Mouse (Mus musculus): ENCODE data around the gene Tnfrsf4. TPM values are rescaled to one million over a fixed set of nuclear protein-coding genes. Genes with fewer than 3 reads are reported as not detected.

The Tnfrsf4 gene
- polyA plus RNA-seq, 1 experiment, result 0.64 TPM

DNA sequence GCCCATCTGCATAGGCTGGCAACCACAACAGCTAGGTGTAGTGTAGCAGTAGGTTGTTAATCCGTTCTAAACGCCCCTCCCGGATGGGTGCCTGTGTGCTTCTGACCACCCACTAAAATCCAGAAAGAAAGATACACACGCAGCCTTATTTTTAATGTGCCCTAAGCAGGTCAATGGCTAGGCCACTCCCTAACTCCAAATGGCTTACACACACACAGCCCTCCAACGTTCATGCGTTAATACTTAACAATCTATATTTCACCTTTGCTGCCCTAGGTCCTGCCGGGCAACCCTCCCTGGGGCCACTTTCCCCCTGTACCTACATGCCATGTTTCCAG, 17.6 kb downstream of the Tnfrsf4 start:
- H3K4me3 ChIP-seq, result peak overlapping the region; percentile 58
- peak overlapping the region; percentile 75 for H3K4me2 ChIP-seq (ENCODE audit: low read depth)
- TF ChIP-seq POLR2A (IDR thresholded peaks at IDR 0.05; ENCODE audit: insufficient read length, low read depth) (peak; percentile 53), MYOD1 (IDR thresholded peaks at IDR 0.05; ENCODE audit: control insufficient read depth in 1 of 3, insufficient read length in 2 of 3, low read depth in 2 of 3) (no peak)
- no peaks in the 10 kb centered on the region for H3K79me2 ChIP-seq (ENCODE audit: control insufficient read depth, insufficient read depth)
- peaks cover 19% of the 10 kb centered on the region for H3K27me3 ChIP-seq (ENCODE audit: control insufficient read depth, insufficient read depth, insufficient read length)
- no peaks in the 10 kb centered on the region for H3K36me3 ChIP-seq (ENCODE audit: control insufficient read depth, insufficient read depth)
- peak overlapping the region; percentile 19 for H3ac ChIP-seq (ENCODE audit: control insufficient read depth, insufficient read length)

DNA sequence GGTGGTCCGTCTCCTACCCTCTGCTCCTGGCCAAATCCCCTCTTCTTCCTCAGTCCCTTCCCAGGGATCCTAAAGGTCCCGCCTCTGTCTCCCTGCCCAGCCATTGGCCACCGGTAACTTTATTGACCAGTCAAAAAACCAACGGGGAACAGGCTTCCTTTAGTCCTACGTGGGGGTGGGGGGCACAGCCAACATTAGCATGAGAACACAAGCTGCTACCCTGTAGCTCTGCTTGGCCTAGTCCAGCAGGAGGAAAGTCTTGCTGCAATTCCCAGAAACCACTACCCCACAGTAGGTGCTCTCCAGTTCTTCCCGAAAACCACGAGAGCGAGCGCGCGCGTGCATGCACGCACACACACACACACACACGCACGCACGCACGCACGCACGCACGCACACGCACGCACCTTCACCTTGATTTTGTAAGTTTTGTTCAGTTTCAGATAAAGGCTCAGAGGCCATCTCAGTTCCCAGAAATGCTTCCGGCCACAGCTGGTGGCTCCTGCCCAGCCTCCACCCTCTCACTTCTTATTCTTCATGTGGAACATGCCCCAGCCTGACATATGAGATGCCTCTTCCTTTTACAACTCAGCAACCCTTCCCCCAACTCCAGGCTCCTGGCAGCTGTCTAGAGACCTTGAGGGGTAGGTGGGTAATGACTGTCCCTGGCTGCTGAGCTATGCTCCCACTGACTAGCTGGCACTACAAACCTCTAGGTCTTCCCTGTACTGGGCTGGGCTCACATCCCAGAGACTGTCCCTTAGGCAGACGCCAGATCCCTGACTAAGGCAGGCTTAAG, 18.1 kb downstream of the Tnfrsf4 start:
- H3K4me2 ChIP-seq (ENCODE audit: low read depth), result peak overlapping the region; percentile 75
- H3K36me3 ChIP-seq (ENCODE audit: control insufficient read depth, insufficient read depth), result no peaks in the 10 kb centered on the region
- peak overlapping the region; percentile 19 for H3ac ChIP-seq (ENCODE audit: control insufficient read depth, insufficient read length)
- peak overlapping the region; percentile 58 for H3K4me3 ChIP-seq
- H3K79me2 ChIP-seq (ENCODE audit: control insufficient read depth, insufficient read depth), result no peaks in the 10 kb centered on the region
- H3K27me3 ChIP-seq (ENCODE audit: control insufficient read depth, insufficient read depth, insufficient read length), result peaks cover 21% of the 10 kb centered on the region
- TF ChIP-seq TCF12 (IDR thresholded peaks at IDR 0.05; ENCODE audit: insufficient read depth, poor library complexity, severe bottlenecking) (no peak), REST (IDR thresholded peaks at IDR 0.05; ENCODE audit: insufficient read depth, insufficient read length) (no peak), POLR2AphosphoS2 (IDR thresholded peaks at IDR 0.05; ENCODE audit: insufficient read length, low read depth) (no peak), MAX (IDR thresholded peaks at IDR 0.05; ENCODE audit: low read depth) (no peak), POLR2A (IDR thresholded peaks at IDR 0.05; ENCODE audit: insufficient read length, low read depth) (peak; percentile 35), USF1 (IDR thresholded peaks at IDR 0.05; ENCODE audit: low read depth) (no peak), SRF (IDR thresholded peaks at IDR 0.05; ENCODE audit: control insufficient read depth, insufficient read length, low read depth) (no peak), E2F4 (IDR thresholded peaks at IDR 0.05; ENCODE audit: insufficient read depth) (no peak), TCF3 (IDR thresholded peaks at IDR 0.05; ENCODE audit: insufficient read length, low read depth) (no peak), MYOG (IDR thresholded peaks at IDR 0.05; ENCODE audit: control insufficient read depth in 1 of 3, insufficient read depth in 1 of 3, insufficient read length in 2 of 3, low read depth in 2 of 3) (peak in 2 of 3 experiments; percentile 51 to 63), CEBPB (IDR thresholded peaks at IDR 0.05; ENCODE audit: insufficient read depth, poor library complexity, severe bottlenecking) (no peak), MYOD1 (IDR thresholded peaks at IDR 0.05; ENCODE audit: control insufficient read depth in 1 of 3, insufficient read length in 2 of 3, low read depth in 2 of 3) (peak in 2 of 3 experiments; percentile 37 to 66)

GRCm38 (mm10) chr4:156032856-156033255, 19.2 kb downstream of the Tnfrsf4 start:
- H3K4me2 ChIP-seq (ENCODE audit: low read depth), result peak overlapping the region; percentile 75
- H3K79me2 ChIP-seq (ENCODE audit: control insufficient read depth, insufficient read depth), result no peaks in the 10 kb centered on the region
- peak in 1 of 3 experiments; percentile 7 for TF ChIP-seq MYOD1 (IDR thresholded peaks at IDR 0.05; ENCODE audit: control insufficient read depth in 1 of 3, insufficient read length in 2 of 3, low read depth in 2 of 3)
- TF ChIP-seq MAX (IDR thresholded peaks at IDR 0.05; ENCODE audit: low read depth), result no peak
- no peak for TF ChIP-seq CEBPB (IDR thresholded peaks at IDR 0.05; ENCODE audit: insufficient read depth, poor library complexity, severe bottlenecking)
- no peak for TF ChIP-seq POLR2AphosphoS2 (IDR thresholded peaks at IDR 0.05; ENCODE audit: insufficient read length, low read depth)
- no peak for TF ChIP-seq MYOG (IDR thresholded peaks at IDR 0.05; ENCODE audit: control insufficient read depth in 1 of 3, insufficient read depth in 1 of 3, insufficient read length in 2 of 3, low read depth in 2 of 3)
- TF ChIP-seq REST (IDR thresholded peaks at IDR 0.05; ENCODE audit: insufficient read depth, insufficient read length), result no peak
- peaks cover 21% of the 10 kb centered on the region for H3K27me3 ChIP-seq (ENCODE audit: control insufficient read depth, insufficient read depth, insufficient read length)
- H3K36me3 ChIP-seq (ENCODE audit: control insufficient read depth, insufficient read depth), result no peaks in the 10 kb centered on the region
- H3ac ChIP-seq (ENCODE audit: control insufficient read depth, insufficient read length), result no peak overlapping the region
- H3K4me3 ChIP-seq, result no peak overlapping the region

GRCm38 (mm10) chr4:156033476-156034119, 20.0 kb downstream of the Tnfrsf4 start:
- TF ChIP-seq MYOG (IDR thresholded peaks at IDR 0.05; ENCODE audit: control insufficient read depth in 1 of 3, insufficient read depth in 1 of 3, insufficient read length in 2 of 3, low read depth in 2 of 3), result no peak
- no peak for TF ChIP-seq USF1 (IDR thresholded peaks at IDR 0.05; ENCODE audit: low read depth)
- no peak for TF ChIP-seq TCF12 (IDR thresholded peaks at IDR 0.05; ENCODE audit: insufficient read depth, poor library complexity, severe bottlenecking)
- no peak for TF ChIP-seq TCF3 (IDR thresholded peaks at IDR 0.05; ENCODE audit: insufficient read length, low read depth)
- TF ChIP-seq E2F4 (IDR thresholded peaks at IDR 0.05; ENCODE audit: insufficient read depth), result no peak
- TF ChIP-seq CEBPB (IDR thresholded peaks at IDR 0.05; ENCODE audit: insufficient read depth, poor library complexity, severe bottlenecking), result no peak
- TF ChIP-seq POLR2A (IDR thresholded peaks at IDR 0.05; ENCODE audit: insufficient read length, low read depth), result no peak
- Histone ChIP-seq H3K36me3 (ENCODE audit: control insufficient read depth, insufficient read depth) (no peaks in the 10 kb centered on the region), H3K4me3 (no peak overlapping the region), H3ac (ENCODE audit: control insufficient read depth, insufficient read length) (no peak overlapping the region), H3K79me2 (ENCODE audit: control insufficient read depth, insufficient read depth) (no peaks in the 10 kb centered on the region), H3K27me3 (ENCODE audit: control insufficient read depth, insufficient read depth, insufficient read length) (peaks cover 21% of the 10 kb centered on the region), H3K4me2 (ENCODE audit: low read depth) (peak overlapping the region; percentile 0)

DNA sequence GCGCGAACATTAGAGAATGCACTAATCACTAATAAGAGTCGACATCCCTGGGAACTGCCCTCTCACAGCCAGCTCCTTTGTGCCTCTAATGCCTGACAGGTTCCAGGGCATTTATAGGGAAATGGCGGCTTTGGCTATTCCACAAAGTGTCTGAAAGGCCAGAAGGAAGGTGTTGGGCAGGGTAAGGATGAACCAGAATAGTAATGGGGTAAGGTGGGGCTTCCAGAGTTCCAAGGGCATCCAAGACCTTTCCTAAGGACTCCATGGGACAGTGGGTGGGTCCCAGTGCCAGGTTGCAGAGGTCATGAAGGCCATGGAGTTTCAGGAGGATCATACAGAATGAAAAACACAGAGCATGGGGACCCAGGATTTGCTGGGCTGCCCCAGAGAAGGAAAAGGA, 20.7 kb downstream of the Tnfrsf4 start:
- Histone ChIP-seq H3K79me2 (ENCODE audit: control insufficient read depth, insufficient read depth) (no peaks in the 10 kb centered on the region), H3ac (ENCODE audit: control insufficient read depth, insufficient read length) (no peak overlapping the region), H3K27me3 (ENCODE audit: control insufficient read depth, insufficient read depth, insufficient read length) (peaks cover 21% of the 10 kb centered on the region), H3K4me2 (ENCODE audit: low read depth) (no peak overlapping the region), H3K4me3 (no peak overlapping the region), H3K36me3 (ENCODE audit: control insufficient read depth, insufficient read depth) (no peaks in the 10 kb centered on the region)
- no peak for TF ChIP-seq CEBPB (IDR thresholded peaks at IDR 0.05; ENCODE audit: insufficient read depth, poor library complexity, severe bottlenecking)

Measured in myocyte (in vitro differentiated cells).